Mouse (Mus musculus): ENCODE results near the gene Vmn1r33. TPM values are rescaled to one million over a fixed set of nuclear protein-coding genes. Genes with fewer than 3 reads are reported as not detected.

The Vmn1r33 gene
- polyA plus RNA-seq (2017; shearing (Covaris generic)), result not detected

GRCm38 (mm10) chr6:66618182-66618581, at the start of gene Vmn1r33:
Vmn1r33 (minus strand) TSS chr6:66618282.

GRCm38 (mm10) chr6:66643779-66644178, 25.7 kb upstream of the Vmn1r33 start, which contains the start of gene Vmn1r34:
Vmn1r34 (minus strand) TSS chr6:66643879.

Other genes with a start within 250 kb of the Vmn1r33 start
- gene Mad2l1, start 82.9 kb downstream of the Vmn1r33 start, polyA plus RNA-seq (2017; shearing (Covaris generic)), result 27.9 TPM
- gene Vmn1r32, start 58.2 kb downstream of the Vmn1r33 start, polyA plus RNA-seq (2017; shearing (Covaris generic)), result not detected
- not detected for gene Vmn1r34, start 25.6 kb upstream of the Vmn1r33 start, polyA plus RNA-seq (2017; shearing (Covaris generic))
- not detected for gene Vmn1r35, start 67.6 kb upstream of the Vmn1r33 start, polyA plus RNA-seq (2017; shearing (Covaris generic))
- gene Vmn1r36, start 100.9 kb upstream of the Vmn1r33 start, polyA plus RNA-seq (2017; shearing (Covaris generic)), result not detected
- not detected for gene Vmn1r37, start 111.1 kb upstream of the Vmn1r33 start, polyA plus RNA-seq (2017; shearing (Covaris generic))
- not detected for gene Vmn1r38, start 164.3 kb upstream of the Vmn1r33 start, polyA plus RNA-seq (2017; shearing (Covaris generic))
- gene Vmn1r39, start 192.3 kb upstream of the Vmn1r33 start, polyA plus RNA-seq (2017; shearing (Covaris generic)), result not detected